Mouse (Mus musculus): ENCODE data around the gene Olfr911-ps1.

Olfr911-ps1 gene

GRCm38 (mm10) chr9:38521280-38521679 is at the start of gene Olfr911-ps1:
Olfr911-ps1 (plus strand) TSS chr9:38521580.
- DNase-seq (ENCODE audit: low spot score) = no peak

- DNase-seq (ENCODE audit: low spot score) = no peak
Observed at GRCm38 (mm10) chr9:38486785-38487184, 34.6 kb upstream of the Olfr911-ps1 start, which contains the start of gene Olfr906. Olfr906 (plus strand) TSS chr9:38487085.

- no peak for DNase-seq (ENCODE audit: low spot score)
Observed at GRCm38 (mm10) chr9:38495501-38495900, 25.9 kb upstream of the Olfr911-ps1 start, which contains the start of gene Olfr907. Olfr907 (plus strand) TSS chr9:38495801.

GRCm38 (mm10) chr9:38512353-38512752 is 9.0 kb upstream of the Olfr911-ps1 start:
- no peak for DNase-seq (ENCODE audit: low spot score)

- no peak for DNase-seq (ENCODE audit: low spot score)
Observed at GRCm38 (mm10) chr9:38537549-38537948, 16.2 kb downstream of the Olfr911-ps1 start, which contains the start of gene Olfr910. Olfr910 (plus strand) TSS chr9:38537849.

Measured in ovary, adult 18-20 months (tissue).